Mouse (Mus musculus) kidney, embryonic 15.5 days (tissue): Measurements from ENCODE around the gene Zfp160. TPM values are rescaled to one million over a fixed set of nuclear protein-coding genes. Genes with fewer than 3 reads are reported as not detected.
"Not testable (repeated sequence)": the region's sequence is repeated elsewhere in the genome, so short reads cannot be mapped to it uniquely, and the experiment has no call there.

Experiments
- ATAC-seq: fragments of 200-750 bp; cut with Nextera tagmentation; replicated peaks from 2 replicates; pipeline ENCODE4 v1.8.0; 2017; ENCODE audit warnings: moderate TSS enrichment; ENCODE audit not compliant: low FRiP score
- H3K27ac ChIP-seq: fragments of 300-500 bp; sonication (generic); 2 replicates; pipeline ENCODE4 v1.5.1; 2015; ENCODE audit warnings: mild to moderate bottlenecking, inconsistent platforms
- H3K27me3 ChIP-seq: fragments of 300-500 bp; sonication (generic); 2 replicates; pipeline ENCODE4 v1.6.1; 2015; ENCODE audit warnings: inconsistent platforms
- H3K36me3 ChIP-seq: fragments of 300-500 bp; sonication (generic); 2 replicates; pipeline ENCODE4 v1.6.1; 2015; ENCODE audit warnings: inconsistent platforms
- H3K4me1 ChIP-seq: fragments of 300-500 bp; sonication (generic); 2 replicates; pipeline ENCODE4 v1.6.1; 2015; ENCODE audit warnings: inconsistent platforms
- H3K4me2 ChIP-seq: fragments of 300-500 bp; sonication (generic); 2 replicates; pipeline ENCODE4 v1.6.1; 2015; ENCODE audit warnings: moderate library complexity, mild to moderate bottlenecking, inconsistent platforms
- H3K4me3 ChIP-seq: fragments of 300-500 bp; sonication (generic); replicated peaks from 2 replicates; pipeline ENCODE4 v1.5.1; 2015; ENCODE audit warnings: mild to moderate bottlenecking, inconsistent platforms
- H3K9ac ChIP-seq: fragments of 300-500 bp; sonication (generic); 2 replicates; pipeline ENCODE4 v1.6.1; 2015; ENCODE audit warnings: mild to moderate bottlenecking, inconsistent platforms
- H3K9me3 ChIP-seq: fragments of 300-500 bp; sonication (generic); replicated peaks from 2 replicates; pipeline ENCODE4 v1.6.1; 2016; ENCODE audit warnings: inconsistent platforms
- WGBS: fragments of 180-500 bp; shearing (Covaris S2); methylation state at CpG from one replicate; pipeline ENCODE4 v1.1.7; 2015; ENCODE audit warnings: mixed read lengths; 5-methylcytosine and 5-hydroxymethylcytosine counted together
- polyA plus RNA-seq: library from polyadenylated mRNA; unstranded; fragments of >200 nt; fragmentation: Nextera tagmentation; extraction: Ambion mirVana; gene quantifications from 2 replicates; pipeline ENCODE4 v1.2.1, GENCODE M21; 2015

Zfp160 gene
- 14.9 and 15.8 TPM in 2 replicates for polyA plus RNA-seq

GRCm38 (mm10) chr17:21008382-21009331, at the start of gene Zfp160:
Gene Zfp160, plus strand, starts transcription at chr17:21008903.
- Histone ChIP-seq H3K4me1 (peaks cover 17% of the 10 kb centered on the region), H3K9me3 (no peaks in the 10 kb centered on the region), H3K9ac (peak within 1 kb of the TSS; percentile 83), H3K4me2 (peak within 1 kb of the TSS; percentile 76), H3K27ac (peak within 1 kb of the TSS; percentile 97), H3K36me3 (peaks cover 21% of the 10 kb centered on the region), H3K27me3 (0 out of 2 replicates have a peak, but pooled peaks cover 3% of the 10 kb centered on the region), H3K4me3 (peak within 1 kb of the TSS; percentile 84)
- WGBS, result 4% methylated on average over 36 of the region's 36 CpGs
- peak; percentile 99 for ATAC-seq

DNA sequence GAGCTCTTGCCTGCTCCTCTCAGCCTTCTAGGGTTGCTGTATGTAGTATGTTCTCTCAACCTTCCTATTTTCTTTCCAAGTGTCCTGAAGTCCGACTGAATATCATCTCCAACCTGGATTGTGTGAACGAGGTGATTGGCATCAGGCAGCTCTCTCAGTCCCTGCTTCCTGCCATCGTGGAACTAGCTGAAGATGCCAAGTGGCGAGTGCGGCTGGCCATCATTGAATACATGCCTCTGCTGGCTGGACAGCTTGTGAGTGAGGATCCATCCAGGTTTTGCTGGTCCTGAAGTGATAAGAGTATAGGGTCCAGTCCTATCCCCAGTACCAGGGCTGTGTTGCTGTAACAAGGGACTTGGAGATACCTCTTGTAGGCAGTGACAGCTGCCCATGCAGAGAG, 48.3 kb upstream of the Zfp160 start:
- Histone ChIP-seq H3K9ac (no peak overlapping the region), H3K4me3 (no peak overlapping the region), H3K27me3 (no peaks in the 10 kb centered on the region), H3K4me1 (no peaks in the 10 kb centered on the region), H3K27ac (no peak overlapping the region), H3K9me3 (no peaks in the 10 kb centered on the region), H3K4me2 (no peak overlapping the region), H3K36me3 (peaks cover 100% of the 10 kb centered on the region)
- ATAC-seq, result no peak
- WGBS, result 96% methylated on average over 5 of the region's 5 CpGs

DNA sequence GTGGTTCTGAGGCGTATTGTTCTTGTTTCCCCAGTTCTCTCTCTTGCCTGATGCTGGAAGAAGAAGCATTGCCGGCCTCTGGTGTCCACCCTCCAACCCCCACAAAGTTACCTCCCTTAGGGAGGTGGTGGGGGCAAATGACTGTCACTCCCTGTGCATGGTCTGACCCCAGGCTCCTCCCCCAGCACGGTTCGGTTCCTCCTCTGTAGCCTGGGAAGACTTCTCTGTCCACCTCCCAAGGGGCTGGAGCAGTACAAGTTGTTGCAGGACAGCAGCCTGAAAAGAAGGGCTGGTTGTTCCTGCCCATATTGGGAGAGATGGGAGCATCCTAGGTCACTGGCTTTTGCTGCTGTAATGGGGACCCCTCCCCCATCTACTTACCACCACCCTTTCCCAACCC, 43.3 kb upstream of the Zfp160 start:
- no peaks in the 10 kb centered on the region for H3K4me1 ChIP-seq

GRCm38 (mm10) chr17:20966681-20967080, 42.0 kb upstream of the Zfp160 start:
- Histone ChIP-seq H3K9me3 (no peaks in the 10 kb centered on the region), H3K4me2 (no peak overlapping the region), H3K27me3 (no peaks in the 10 kb centered on the region), H3K4me1 (no peaks in the 10 kb centered on the region), H3K36me3 (peaks cover 86% of the 10 kb centered on the region), H3K27ac (no peak overlapping the region), H3K9ac (no peak overlapping the region), H3K4me3 (no peak overlapping the region)
- ATAC-seq, result no peak

More for the DNA sequence above, 43.3 kb upstream of the Zfp160 start:
- 0 out of 2 replicates have a peak, but pooled peaks have one; percentile 44 for ATAC-seq
- no peak overlapping the region for H3K9ac ChIP-seq
- H3K4me3 ChIP-seq, result no peak overlapping the region
- WGBS, result 73% methylated on average over 4 of the region's 4 CpGs
- no peak overlapping the region for H3K27ac ChIP-seq
- H3K4me2 ChIP-seq, result no peak overlapping the region
- no peaks in the 10 kb centered on the region for H3K9me3 ChIP-seq
- H3K36me3 ChIP-seq, result peaks cover 98% of the 10 kb centered on the region
- no peaks in the 10 kb centered on the region for H3K27me3 ChIP-seq

GRCm38 (mm10) chr17:20993716-20994115, 15.0 kb upstream of the Zfp160 start:
- Histone ChIP-seq H3K4me1 (no peaks in the 10 kb centered on the region), H3K9me3 (no peaks in the 10 kb centered on the region), H3K27me3 (no peaks in the 10 kb centered on the region), H3K27ac (no peak overlapping the region), H3K4me2 (no peak overlapping the region), H3K9ac (no peak overlapping the region), H3K4me3 (no peak overlapping the region), H3K36me3 (no peaks in the 10 kb centered on the region)
- ATAC-seq, result no peak
- 64% methylated on average over 2 of the region's 2 CpGs for WGBS

DNA sequence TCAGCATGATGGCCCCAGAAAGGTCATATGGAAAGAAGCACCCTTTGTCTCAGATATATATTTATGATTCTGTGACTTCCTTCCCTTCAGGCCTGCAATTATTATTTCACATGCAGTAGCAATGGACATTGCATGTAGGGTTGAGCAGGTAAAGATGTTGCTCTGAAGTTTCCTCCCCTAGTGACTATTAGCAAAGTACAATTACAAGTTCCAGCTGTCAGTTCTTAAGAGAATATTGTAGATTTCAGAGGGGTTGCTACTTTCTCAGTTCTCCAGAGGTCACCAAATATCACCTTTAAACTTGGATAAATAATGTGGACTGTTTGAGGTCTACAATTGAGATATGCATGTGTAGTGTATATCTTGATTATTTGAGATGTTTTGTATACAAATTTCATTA, 12.3 kb upstream of the Zfp160 start, which contains the start of gene Vmn1r233:
TSS of gene Vmn1r233 (minus strand) at position 101 of the 400 bp plus-strand sequence.
- Histone ChIP-seq H3K27ac (no peak within 1 kb of the TSS), H3K4me2 (no peak within 1 kb of the TSS), H3K9me3 (no peaks in the 10 kb centered on the region), H3K4me1 (no peaks in the 10 kb centered on the region), H3K4me3 (no peak within 1 kb of the TSS), H3K27me3 (no peaks in the 10 kb centered on the region), H3K36me3 (no peaks in the 10 kb centered on the region), H3K9ac (no peak within 1 kb of the TSS)
- no peak for ATAC-seq

DNA sequence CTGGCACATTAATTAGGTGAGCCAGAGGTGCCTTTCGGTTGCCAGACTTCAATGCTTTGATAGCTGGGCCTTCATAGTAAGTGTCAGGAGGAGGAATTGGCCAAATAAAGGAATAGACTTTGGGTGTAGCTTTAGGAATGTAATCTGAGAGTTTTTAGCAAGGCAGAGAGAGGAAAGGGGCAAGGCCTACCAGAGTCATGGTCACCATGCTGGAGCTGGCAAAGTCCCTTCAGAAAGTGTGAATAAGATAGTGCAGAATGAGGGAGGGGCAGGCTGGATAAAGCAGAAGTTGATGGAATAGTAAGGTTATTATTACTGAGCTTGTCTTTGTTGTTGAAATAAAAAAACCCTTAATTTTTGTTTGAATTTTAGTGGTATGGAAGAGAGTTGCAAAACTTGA, 1.0 kb downstream of the Zfp160 start:
- WGBS, result 26% methylated on average over 1 of the region's 1 CpGs
- peak overlapping the region; percentile 97 for H3K27ac ChIP-seq
- H3K9me3 ChIP-seq, result no peaks in the 10 kb centered on the region
- H3K27me3 ChIP-seq, result no peaks in the 10 kb centered on the region
- peak overlapping the region; percentile 83 for H3K9ac ChIP-seq
- H3K36me3 ChIP-seq, result peaks cover 25% of the 10 kb centered on the region
- H3K4me2 ChIP-seq, result peak overlapping the region; percentile 76
- H3K4me3 ChIP-seq, result peak overlapping the region; percentile 84
- ATAC-seq, result no peak
- H3K4me1 ChIP-seq, result peaks cover 17% of the 10 kb centered on the region

DNA sequence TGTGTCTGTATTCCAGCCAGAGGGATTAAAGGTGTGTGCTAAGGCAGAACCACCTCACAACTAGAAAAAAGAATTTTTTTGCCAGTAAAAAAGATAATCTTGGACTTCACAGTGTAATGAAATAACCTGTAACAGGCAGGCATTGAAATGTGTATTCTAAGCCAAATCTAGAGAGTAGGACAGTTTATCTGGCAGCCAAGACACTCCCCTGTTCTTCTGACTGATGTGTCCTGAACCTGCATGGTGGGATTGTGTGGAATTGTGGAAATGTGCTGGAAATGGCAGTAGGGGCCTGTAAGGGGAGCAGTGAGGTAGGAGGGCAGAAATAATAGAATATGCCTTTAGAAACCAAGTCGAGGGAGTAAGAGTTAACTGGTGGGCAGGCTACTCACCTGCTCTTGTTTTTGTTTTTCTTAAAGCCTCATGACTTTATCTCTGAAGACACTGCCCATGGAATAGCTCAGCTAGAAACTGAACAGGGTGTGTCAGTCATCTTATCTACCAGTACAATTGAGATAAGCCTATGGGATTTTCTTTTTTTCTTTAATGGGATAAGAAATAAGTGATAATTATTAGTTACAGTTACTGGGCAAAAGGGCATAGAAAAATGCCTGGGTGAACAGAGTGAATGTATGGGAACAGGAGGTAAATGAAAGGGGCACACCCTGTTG, 9.8 kb downstream of the Zfp160 start:
- Histone ChIP-seq H3K4me1 (no peaks in the 10 kb centered on the region), H3K27ac (no peak overlapping the region), H3K4me3 (no peak overlapping the region), H3K9ac (no peak overlapping the region), H3K4me2 (no peak overlapping the region), H3K9me3 (no peaks in the 10 kb centered on the region), H3K27me3 (no peaks in the 10 kb centered on the region), H3K36me3 (peaks cover 83% of the 10 kb centered on the region)
- 90% methylated on average over 1 of the region's 1 CpGs for WGBS
- ATAC-seq, result no peak

DNA sequence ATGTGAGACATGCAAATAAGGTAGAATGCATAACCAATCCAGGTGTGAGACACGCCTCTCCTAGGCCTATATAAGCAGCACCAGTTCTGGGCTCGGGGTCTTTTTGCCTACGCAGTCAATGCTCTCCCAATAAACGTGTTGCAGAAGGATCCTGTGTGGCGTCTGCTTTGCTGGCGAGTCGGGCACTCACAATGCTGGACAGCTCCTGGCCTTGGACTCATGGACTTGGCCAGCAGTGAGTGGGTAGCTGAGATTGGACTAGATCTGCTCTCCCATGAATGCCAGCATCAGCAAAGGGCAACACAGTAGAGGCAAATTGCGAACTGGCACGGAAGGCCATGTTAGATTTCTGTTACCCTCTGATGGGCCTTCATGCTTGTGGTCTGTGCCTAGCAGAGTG, 39.3 kb downstream of the Zfp160 start:
- H3K4me1 ChIP-seq, H3K27ac ChIP-seq, ATAC-seq, H3K4me3 ChIP-seq, H3K9me3 ChIP-seq, H3K36me3 ChIP-seq, H3K27me3 ChIP-seq, H3K4me2 ChIP-seq, H3K9ac ChIP-seq: not testable (repeated sequence)
- WGBS, result 88% methylated on average over 9 of the region's 9 CpGs

GRCm38 (mm10) chr17:21050901-21051300, 42.2 kb downstream of the Zfp160 start:
- ATAC-seq, result no peak
- Histone ChIP-seq H3K4me3 (no peak overlapping the region), H3K9ac (no peak overlapping the region), H3K27ac (no peak overlapping the region), H3K36me3 (no peaks in the 10 kb centered on the region), H3K4me2 (no peak overlapping the region), H3K9me3 (no peaks in the 10 kb centered on the region), H3K4me1 (no peaks in the 10 kb centered on the region), H3K27me3 (no peaks in the 10 kb centered on the region)
- 85% methylated on average over 1 of the region's 1 CpGs for WGBS

- not testable (repeated sequence) for H3K9ac ChIP-seq
- no CpG with 5 or more reads among the region's 3 CpGs for WGBS
These were observed 42.6 kb downstream of the Zfp160 start for GRCm38 (mm10) chr17:21051341-21051740.

DNA sequence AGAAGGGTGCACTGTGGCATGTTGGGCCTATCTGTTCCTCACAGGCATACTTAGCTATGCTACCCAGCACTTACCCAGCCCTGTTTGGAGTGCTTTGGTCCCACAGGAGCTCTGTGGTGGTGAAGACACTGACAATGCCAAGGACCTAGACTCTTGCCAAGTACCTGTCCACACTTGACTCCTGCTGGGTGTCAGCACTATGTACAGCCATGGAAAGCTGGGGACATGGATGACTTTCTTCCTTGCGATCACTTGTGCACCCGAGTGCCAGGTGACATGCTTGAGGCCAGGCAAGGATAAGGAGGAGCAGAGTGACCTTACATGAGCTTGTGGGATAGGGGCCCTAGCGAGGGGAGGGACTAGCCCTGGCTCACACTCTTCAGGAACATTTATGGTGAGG, 43.2 kb downstream of the Zfp160 start:
- ATAC-seq, H3K27ac ChIP-seq, H3K27me3 ChIP-seq, H3K4me1 ChIP-seq, H3K9ac ChIP-seq, H3K4me2 ChIP-seq, H3K4me3 ChIP-seq, H3K9me3 ChIP-seq, H3K36me3 ChIP-seq: not testable (repeated sequence)
- WGBS, result 87% methylated on average over 3 of the region's 3 CpGs

More at GRCm38 (mm10) chr17:21051341-21051740, 42.6 kb downstream of the Zfp160 start:
- not testable (repeated sequence) for H3K36me3 ChIP-seq, H3K4me1 ChIP-seq, H3K27ac ChIP-seq, H3K9me3 ChIP-seq, ATAC-seq, H3K4me3 ChIP-seq, H3K4me2 ChIP-seq, H3K27me3 ChIP-seq
